ENCODE assay signal across 31 mouse cellular contexts in the genomic region with DNA sequence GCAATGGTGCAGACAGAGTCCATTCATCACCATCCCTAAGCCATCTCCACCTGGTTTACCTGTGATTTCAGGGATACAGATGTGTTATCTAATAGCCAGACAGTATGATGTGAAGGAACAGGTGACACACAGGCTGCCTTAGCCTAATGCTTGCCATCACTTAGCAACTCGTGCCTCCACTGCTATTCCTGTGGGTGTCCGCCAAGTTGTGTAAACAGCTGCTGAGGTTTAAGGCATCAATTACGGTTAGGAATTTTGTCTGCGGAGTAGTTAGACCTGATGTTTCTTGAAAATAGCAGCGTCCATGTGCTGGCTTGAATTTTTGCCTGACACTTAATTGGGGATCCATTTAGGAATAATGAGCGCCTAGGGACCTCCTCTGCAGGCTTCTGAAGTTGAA.
DNase-seq lines count a peak whose midpoint lies in the region; ATAC-seq and TF ChIP-seq lines count a peak whose summit lies in the region.
"Had no signal": no experiment of that assay in that cellular context is flagged by ENCODE, and none has a peak within 500 bp of the region (broad histone marks: within the 10 kb centered on the region; RNA-seq: fewer than 3 reads in every experiment).

No protein-coding gene starts in this region.

- H3K36me3 ChIP-seq in megakaryocyte, embryonic 14.5 days (replicated peaks; ENCODE audit: low read length): no peaks in the 10 kb centered on the region
- H3K36me3 ChIP-seq: embryonic facial prominence, embryonic 13.5 days; forebrain, embryonic 12.5 days; heart, embryonic 10.5 days; heart, embryonic 15.5 days; hindbrain, embryonic 12.5 days; intestine, embryonic 15.5 days; liver, embryonic 15.5 days; midbrain, embryonic 15.5 days had no signal

- peak overlapping the region; percentile 38 for H3K4me3 ChIP-seq in megakaryocyte, embryonic 14.5 days (replicated peaks)
- H3K4me3 ChIP-seq in layer of hippocampus, adult 2 months: no peak overlapping the region
- H3K4me3 ChIP-seq: embryonic facial prominence, embryonic 13.5 days; forebrain, embryonic 12.5 days; heart, embryonic 10.5 days; heart, embryonic 15.5 days; hindbrain, embryonic 12.5 days; intestine, embryonic 15.5 days; liver, embryonic 15.5 days; midbrain, embryonic 15.5 days had no signal

- no peak for TF ChIP-seq CTCF in layer of hippocampus, adult 2 months (conservative IDR thresholded peaks at IDR 0.05)

- peaks cover 20% of the 10 kb centered on the region for H3K9me3 ChIP-seq in megakaryocyte, embryonic 14.5 days
- H3K9me3 ChIP-seq: embryonic facial prominence, embryonic 13.5 days; forebrain, embryonic 12.5 days; heart, embryonic 10.5 days; heart, embryonic 15.5 days; hindbrain, embryonic 12.5 days; intestine, embryonic 15.5 days; liver, embryonic 15.5 days; midbrain, embryonic 15.5 days had no signal

- H3K4me1 ChIP-seq in megakaryocyte, embryonic 14.5 days: no peaks in the 10 kb centered on the region
- H3K4me1 ChIP-seq: embryonic facial prominence, embryonic 13.5 days; forebrain, embryonic 12.5 days; heart, embryonic 10.5 days; heart, embryonic 15.5 days; hindbrain, embryonic 12.5 days; intestine, embryonic 15.5 days; liver, embryonic 15.5 days; midbrain, embryonic 15.5 days had no signal

- peak; percentile 34 for DNase-seq in brain, adult 2 months (ENCODE audit: low read depth, low spot score)
- DNase-seq in embryo, embryonic 11 days: peak; percentile 9
- DNase-seq in forelimb bud, embryonic 11.5 days (ENCODE audit: low read depth, low spot score): peak; percentile 9
- no peak for DNase-seq in layer of hippocampus, adult 2 months (ENCODE audit: low spot score in 2 of 2)
- DNase-seq in cerebellum, adult 18-20 months: no peak
- DNase-seq: adrenal gland, postnatal 36 days; cerebellum, adult 9-11 months; forebrain, postnatal 0 days; gastrocnemius, postnatal 25 days; heart, adult 11 months; kidney, adult 2 months; kidney, postnatal 14 days; left cerebral cortex, postnatal 4 days; lung, embryonic 14.5 days; lung, postnatal 14 days; right cerebral cortex, postnatal 4 days; thymus, adult 2 months; thymus, postnatal 36 days had no signal

- ATAC-seq in megakaryocyte, adult 5-6 weeks (ENCODE audit: poor library complexity, severe bottlenecking): no peak
- ATAC-seq: CD4-positive, CD25-positive, alpha-beta regulatory T cell, adult 4 months; forebrain, postnatal 0 days; hindbrain, postnatal 0 days; intestine, embryonic 15.5 days; midbrain, embryonic 15.5 days had no signal

- no peaks in the 10 kb centered on the region for H3K27me3 ChIP-seq in megakaryocyte, embryonic 14.5 days (replicated peaks)
- H3K27me3 ChIP-seq: embryonic facial prominence, embryonic 13.5 days; forebrain, embryonic 12.5 days; heart, embryonic 15.5 days; hindbrain, embryonic 12.5 days; intestine, embryonic 15.5 days; liver, embryonic 15.5 days; midbrain, embryonic 15.5 days had no signal

- H3K27ac ChIP-seq in layer of hippocampus, adult 2 months: no peak overlapping the region
- H3K27ac ChIP-seq: embryonic facial prominence, embryonic 13.5 days; forebrain, embryonic 12.5 days; heart, embryonic 10.5 days; heart, embryonic 15.5 days; hindbrain, embryonic 12.5 days; hindbrain, postnatal 0 days; intestine, embryonic 15.5 days; liver, embryonic 15.5 days; midbrain, embryonic 15.5 days; stomach, postnatal 0 days had no signal

Comparison
In these comparisons a context has a peak if more than half of its experiments do, and no peak if none do; other contexts are left out.
1. DNase-seq: peak in brain, adult 2 months (single experiment), embryo, embryonic 11 days (single experiment) and forelimb bud, embryonic 11.5 days (single experiment); none in layer of hippocampus, adult 2 months (0 of 2) and cerebellum, adult 18-20 months (0 of 2).